Mouse (Mus musculus) stomach, postnatal 0 days (tissue): ENCODE data around the gene Babam2. TPM values are rescaled to one million over a fixed set of nuclear protein-coding genes. Genes with fewer than 3 reads are reported as not detected.

Source experiments
- ATAC-seq: fragments of 200-750 bp; cut with Nextera tagmentation; 2 replicates; pipeline ENCODE4 v1.8.0; 2017; ENCODE audit not compliant: low FRiP score, low TSS enrichment
- DNase-seq: peaks from one replicate; pipeline ENCODE4 v3.0.0-alpha.2; 2016; ENCODE audit warnings: low spot score
- H3K27ac ChIP-seq: fragments of 300-500 bp; sonication (generic); replicated peaks from 2 replicates; pipeline ENCODE4 v1.5.1; 2014; ENCODE audit warnings: mild to moderate bottlenecking, control low read depth
- H3K27me3 ChIP-seq: fragments of 300-500 bp; sonication (generic); 2 replicates; pipeline ENCODE4 v1.6.1; 2014; ENCODE audit warnings: low read length; ENCODE audit not compliant: control insufficient read depth, insufficient read depth
- H3K36me3 ChIP-seq: fragments of 300-500 bp; sonication (generic); 2 replicates; pipeline ENCODE4 v1.6.1; 2014; ENCODE audit warnings: low read length, mixed read lengths; ENCODE audit not compliant: control insufficient read depth, insufficient read depth
- H3K4me1 ChIP-seq: fragments of 300-500 bp; sonication (generic); replicated peaks from 2 replicates; pipeline ENCODE4 v1.6.1; 2014; ENCODE audit warnings: antibody characterized with exemption; ENCODE audit not compliant: control insufficient read depth, insufficient read depth
- H3K4me2 ChIP-seq: fragments of 300-500 bp; sonication (generic); replicated peaks from 2 replicates; pipeline ENCODE4 v1.6.1; 2014; ENCODE audit warnings: low read depth, mild to moderate bottlenecking, control low read depth, moderate library complexity
- H3K4me3 ChIP-seq: fragments of 300-500 bp; sonication (generic); 2 replicates; pipeline ENCODE4 v1.5.1; 2014; ENCODE audit warnings: low read depth, low read length, control low read depth
- H3K9ac ChIP-seq: fragments of 300-500 bp; sonication (generic); 2 replicates; pipeline ENCODE4 v1.6.1; 2014; ENCODE audit warnings: mild to moderate bottlenecking, low read length, control low read depth, mixed read lengths
- H3K9me3 ChIP-seq: fragments of 300-500 bp; sonication (generic); 2 replicates; pipeline ENCODE4 v1.6.1; 2016; ENCODE audit warnings: low read length; ENCODE audit not compliant: control insufficient read depth
- CTCF ChIP-seq: IDR thresholded peaks from 2 replicates; pipeline ENCODE4 v1.5.1; 2016; ENCODE audit warnings: antibody characterized with exemption, low read depth, mild to moderate bottlenecking, moderate library complexity
- EP300 ChIP-seq: optimal IDR thresholded peaks from 2 replicates; pipeline ENCODE3; 2016; ENCODE audit warnings: antibody characterized with exemption
- WGBS: fragments of 180-500 bp; shearing (Covaris S2); extraction: QIAGEN DNeasy Blood & Tissue Kit; methylation state at CpG from one replicate; pipeline ENCODE4 v1.1.7; 2014; 5-methylcytosine and 5-hydroxymethylcytosine counted together
- polyA plus RNA-seq: library from polyadenylated mRNA; unstranded; fragments of >200 nt; fragmentation: Nextera tagmentation; extraction: Ambion mirVana; gene quantifications from 2 replicates; pipeline ENCODE4 v1.2.1, GENCODE M21; 2015

Gene Babam2
- polyA plus RNA-seq, 1 experiment from 2014 or later, result 44.9 TPM

DNA sequence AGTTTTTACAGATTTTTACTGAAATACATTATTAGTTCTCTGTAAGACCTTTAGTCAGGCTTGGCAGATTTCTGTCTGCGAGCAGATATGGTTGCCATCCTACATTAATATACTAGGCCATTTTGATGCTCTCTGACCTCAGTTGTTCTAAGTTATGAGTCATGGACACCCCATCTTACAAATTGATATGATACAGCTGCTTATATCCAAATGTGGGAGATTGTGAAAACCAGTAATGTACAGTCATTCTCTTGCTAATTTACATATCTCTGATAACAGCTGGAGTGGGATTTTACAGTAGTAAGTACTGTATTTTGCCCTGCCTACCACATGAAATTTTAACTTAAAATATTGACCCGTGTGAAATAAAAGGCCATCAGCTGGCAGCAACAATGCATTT is 204.7 kb downstream of the Babam2 start:
- TF ChIP-seq CTCF (no peak), EP300 (no peak)
- DNase-seq (no peak), ATAC-seq (no peak)
- Histone ChIP-seq H3K9me3 (no peaks in the 10 kb centered on the region), H3K4me3 (no peak overlapping the region), H3K27ac (no peak overlapping the region), H3K9ac (no peak overlapping the region), H3K4me1 (0 out of 2 replicates have a peak, but pooled peaks cover 2% of the 10 kb centered on the region), H3K27me3 (no peaks in the 10 kb centered on the region), H3K36me3 (no peaks in the 10 kb centered on the region), H3K4me2 (no peak overlapping the region)
- WGBS, result 67% methylated on average over 2 of the region's 2 CpGs

DNA sequence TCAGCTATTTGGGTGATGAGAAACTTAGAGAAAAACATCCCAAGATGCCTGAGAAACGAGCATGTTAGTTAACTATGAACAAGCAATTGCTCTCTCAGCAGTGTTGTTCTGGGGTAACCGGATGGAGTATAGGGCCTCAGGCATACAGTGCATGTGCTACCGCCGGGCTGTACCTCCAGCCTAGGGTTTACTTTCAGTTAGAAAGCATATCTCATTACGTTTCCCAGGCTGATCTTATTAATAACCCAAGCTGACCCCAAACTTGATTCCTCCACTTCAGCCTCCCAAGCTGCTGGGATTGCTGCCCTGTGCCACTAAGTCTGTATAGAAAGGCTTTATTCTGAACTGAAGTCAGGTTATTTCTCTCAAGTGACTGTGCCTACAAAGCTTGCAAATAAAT is 205.4 kb downstream of the Babam2 start:
- Histone ChIP-seq H3K27ac (no peak overlapping the region), H3K36me3 (no peaks in the 10 kb centered on the region), H3K4me3 (no peak overlapping the region), H3K4me2 (no peak overlapping the region), H3K9me3 (no peaks in the 10 kb centered on the region), H3K27me3 (no peaks in the 10 kb centered on the region), H3K4me1 (0 out of 2 replicates have a peak, but pooled peaks cover 2% of the 10 kb centered on the region), H3K9ac (no peak overlapping the region)
- no peak for TF ChIP-seq EP300
- no peak for TF ChIP-seq CTCF
- DNase-seq (no peak), ATAC-seq (no peak)
- WGBS, result 71% methylated on average over 5 of the region's 5 CpGs

DNA sequence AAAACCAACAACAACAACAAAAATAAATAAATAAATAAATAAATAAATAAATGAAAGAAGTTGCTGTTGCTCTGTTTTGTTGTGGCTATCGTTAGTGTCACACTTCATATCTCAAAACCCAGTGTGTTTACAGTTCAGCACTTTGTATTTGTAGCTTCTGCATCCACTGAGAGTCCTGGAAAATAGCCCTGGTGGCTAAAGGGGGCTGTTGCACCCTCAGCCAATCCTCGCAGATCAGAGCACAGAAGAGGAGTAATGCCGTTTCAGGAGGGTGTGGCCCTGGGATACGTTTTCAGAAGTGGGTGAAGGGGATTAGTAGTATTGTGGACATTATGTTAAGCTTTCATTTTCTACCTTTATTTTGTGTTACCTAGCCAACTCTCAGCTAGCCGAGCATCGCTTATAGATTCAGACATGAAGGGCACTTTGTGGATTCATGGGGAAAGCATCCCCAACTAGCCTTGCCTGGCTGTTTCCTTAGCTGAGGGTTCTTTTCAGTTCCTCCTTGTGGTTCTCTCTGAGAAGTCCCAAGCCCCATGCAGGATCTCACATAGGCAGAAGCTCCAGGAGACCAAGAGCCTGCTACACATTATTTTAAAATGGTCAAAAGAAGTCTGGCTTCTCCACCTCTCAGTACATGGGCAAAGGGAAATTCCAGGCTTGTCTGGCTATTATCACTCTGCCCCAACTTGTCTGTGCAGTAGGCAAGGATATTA is 207.6 kb downstream of the Babam2 start:
- Histone ChIP-seq H3K4me1 (0 out of 2 replicates have a peak, but pooled peaks cover 2% of the 10 kb centered on the region), H3K9me3 (no peaks in the 10 kb centered on the region), H3K4me2 (no peak overlapping the region), H3K27me3 (no peaks in the 10 kb centered on the region), H3K4me3 (no peak overlapping the region), H3K27ac (peak overlapping the region; percentile 85), H3K9ac (no peak overlapping the region), H3K36me3 (no peaks in the 10 kb centered on the region)
- peak; percentile 52 for TF ChIP-seq CTCF
- no peak for TF ChIP-seq EP300
- WGBS, result 61% methylated on average over 6 of the region's 6 CpGs
- DNase-seq (no peak), ATAC-seq (no peak)

DNA sequence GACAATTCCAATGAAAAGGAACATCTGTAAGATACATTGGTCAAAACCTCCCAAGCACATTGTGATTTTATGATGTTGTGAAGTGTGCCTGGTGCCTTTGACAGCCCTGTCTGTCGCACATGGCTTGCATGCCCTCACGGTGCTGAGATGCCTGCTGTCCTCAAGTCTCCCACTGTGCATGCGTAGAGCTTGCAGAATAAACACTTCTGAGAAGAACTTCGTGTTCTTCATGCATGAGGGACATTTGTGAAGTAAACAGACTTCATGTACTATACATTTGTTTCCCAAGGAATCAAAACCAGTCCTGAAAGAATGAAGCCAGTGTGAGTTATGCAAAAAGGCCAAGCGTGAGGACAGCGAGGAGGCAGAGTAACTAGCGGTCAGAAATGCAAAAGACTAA is 208.3 kb downstream of the Babam2 start:
- 51% methylated on average over 7 of the region's 7 CpGs for whole genome bisulfite sequencing
- no peak overlapping the region for H3K4me2 ChIP-seq
- DNase-seq, result no peak

DNA sequence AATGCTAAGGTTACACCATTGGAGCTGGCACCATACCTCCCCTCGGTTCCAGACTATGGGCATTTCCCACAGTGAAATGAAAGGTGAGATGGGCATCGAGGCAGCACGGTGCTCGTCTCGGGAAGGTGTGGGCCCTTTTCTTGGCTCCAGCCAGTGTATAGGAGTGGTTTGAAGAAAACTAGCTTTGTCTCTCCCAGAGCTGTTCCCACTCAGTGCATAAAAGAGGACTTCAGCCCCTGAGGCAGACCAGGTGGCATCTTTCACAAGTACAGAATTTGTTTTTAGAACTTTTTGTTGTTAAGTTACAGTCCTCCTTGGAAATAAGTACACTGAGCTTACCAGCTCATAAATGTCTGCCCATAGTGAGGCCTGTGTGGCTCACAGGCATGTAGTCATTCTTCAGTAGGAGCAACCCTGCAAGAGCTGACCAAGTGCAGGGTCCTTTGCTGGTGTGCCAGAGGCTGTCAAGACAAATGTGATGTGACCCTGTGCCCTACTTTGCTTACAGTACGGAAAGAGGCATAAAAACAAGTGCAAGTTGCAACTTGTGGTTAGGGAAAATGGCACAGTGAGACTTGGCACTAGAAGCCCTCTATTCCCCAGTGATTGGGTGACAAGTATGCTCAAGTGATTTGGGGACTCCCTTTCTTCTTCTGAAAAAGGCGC is 208.9 kb downstream of the Babam2 start:
- Histone ChIP-seq H3K36me3 (no peaks in the 10 kb centered on the region), H3K27me3 (no peaks in the 10 kb centered on the region), H3K9me3 (no peaks in the 10 kb centered on the region), H3K27ac (peak overlapping the region; percentile 85), H3K4me1 (0 out of 2 replicates have a peak, but pooled peaks cover 2% of the 10 kb centered on the region), H3K9ac (no peak overlapping the region), H3K4me2 (no peak overlapping the region), H3K4me3 (no peak overlapping the region)
- 62% methylated on average over 7 of the region's 7 CpGs for WGBS
- no peak for ATAC-seq
- DNase-seq, result no peak
- TF ChIP-seq EP300 (peak; percentile 17), CTCF (no peak)

More for the DNA sequence above, 208.3 kb downstream of the Babam2 start:
- 0 out of 2 replicates have a peak, but pooled peaks cover 2% of the 10 kb centered on the region for H3K4me1 ChIP-seq
- H3K36me3 ChIP-seq, result no peaks in the 10 kb centered on the region
- H3K4me3 ChIP-seq, result no peak overlapping the region
- H3K9me3 ChIP-seq, result no peaks in the 10 kb centered on the region
- peak; percentile 51; the same call in 1 of the 2 replicates for ATAC-seq
- peak overlapping the region; percentile 85 for H3K27ac ChIP-seq
- no peaks in the 10 kb centered on the region for H3K27me3 ChIP-seq
- TF ChIP-seq CTCF, result no peak
- TF ChIP-seq EP300, result peak; percentile 93
- H3K9ac ChIP-seq, result no peak overlapping the region

DNA sequence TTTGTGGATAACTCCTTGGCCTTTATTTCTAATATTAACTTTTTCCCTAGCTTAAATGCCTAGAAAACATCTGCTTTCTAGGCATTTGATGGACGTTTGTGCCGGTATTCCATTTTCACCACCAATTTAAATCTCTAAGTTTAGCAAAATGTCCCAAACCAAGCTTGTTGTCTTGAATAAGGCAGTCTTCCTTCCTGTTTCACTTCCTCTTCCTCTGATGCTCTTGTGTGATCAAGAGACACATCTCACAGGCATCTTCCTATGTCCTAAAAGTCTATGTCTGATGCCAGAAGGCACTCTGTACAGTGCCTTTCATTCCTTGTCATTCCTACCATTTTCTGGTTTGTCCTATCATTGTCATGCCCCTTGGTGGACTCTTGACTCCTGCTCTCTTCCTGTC is 210.5 kb downstream of the Babam2 start:
- no peak overlapping the region for H3K4me3 ChIP-seq
- TF ChIP-seq CTCF (no peak), EP300 (no peak)
- H3K9me3 ChIP-seq, result no peaks in the 10 kb centered on the region
- no peak overlapping the region for H3K27ac ChIP-seq
- H3K4me2 ChIP-seq, result no peak overlapping the region
- H3K36me3 ChIP-seq, result no peaks in the 10 kb centered on the region
- WGBS, result 82% methylated on average over 2 of the region's 2 CpGs
- no peak for DNase-seq
- H3K27me3 ChIP-seq, result no peaks in the 10 kb centered on the region
- H3K4me1 ChIP-seq, result 0 out of 2 replicates have a peak, but pooled peaks cover 2% of the 10 kb centered on the region
- no peak overlapping the region for H3K9ac ChIP-seq
- ATAC-seq, result no peak
